Mouse (Mus musculus) midbrain, embryonic 14.5 days (tissue): ENCODE results near the gene Spag8. TPM values are rescaled to one million over a fixed set of nuclear protein-coding genes. Genes with fewer than 3 reads are reported as not detected.
A peak's percentile ranks its signal among the peaks of the same experiment; 100 is the strongest.

Experiments used
- ATAC-seq: fragments of 200-750 bp; cut with Nextera tagmentation; 2 replicates; pipeline ENCODE4 v1.8.0; 2017; ENCODE audit warnings: moderate number of reproducible peaks, moderate library complexity; ENCODE audit not compliant: low FRiP score, low TSS enrichment
- DNase-seq: peaks from one replicate; pipeline ENCODE4 v3.0.0-alpha.2; 2015
- H3K27ac ChIP-seq: fragments of 300-500 bp; sonication (generic); replicated peaks from 2 replicates; pipeline ENCODE4 v1.5.1; 2014; ENCODE audit warnings: mild to moderate bottlenecking, low read depth, low read length, moderate library complexity
- H3K27me3 ChIP-seq: fragments of 300-500 bp; sonication (generic); 2 replicates; pipeline ENCODE4 v1.6.1; 2014; ENCODE audit warnings: low read length, control low read depth, mixed read lengths; ENCODE audit not compliant: control insufficient read depth, insufficient read depth
- H3K36me3 ChIP-seq: fragments of 300-500 bp; sonication (generic); 2 replicates; pipeline ENCODE4 v1.6.1; 2014; ENCODE audit warnings: low read length, control low read depth; ENCODE audit not compliant: control insufficient read depth, insufficient read depth
- H3K4me1 ChIP-seq: fragments of 300-500 bp; sonication (generic); 2 replicates; pipeline ENCODE4 v1.6.1; 2014; ENCODE audit warnings: mild to moderate bottlenecking, antibody characterized with exemption, low read length, control low read depth; ENCODE audit not compliant: control insufficient read depth, insufficient read depth
- H3K4me2 ChIP-seq: fragments of 300-500 bp; sonication (generic); 2 replicates; pipeline ENCODE4 v1.6.1; 2014; ENCODE audit warnings: mild to moderate bottlenecking, low read length, moderate library complexity
- H3K4me3 ChIP-seq: fragments of 300-500 bp; sonication (generic); replicated peaks from 2 replicates; pipeline ENCODE4 v1.5.1; 2014; ENCODE audit warnings: low read depth, low read length
- H3K9ac ChIP-seq: fragments of 300-500 bp; sonication (generic); replicated peaks from 2 replicates; pipeline ENCODE4 v1.6.1; 2014; ENCODE audit warnings: mild to moderate bottlenecking, low read length, moderate library complexity
- H3K9me3 ChIP-seq: fragments of 300-500 bp; sonication (generic); 2 replicates; pipeline ENCODE4 v1.6.1; 2016; ENCODE audit warnings: low read length, control low read depth, mixed read lengths; ENCODE audit not compliant: control insufficient read depth
- WGBS: fragments of 180-500 bp; shearing (Covaris S2); extraction: QIAGEN DNeasy Blood & Tissue Kit; methylation state at CpG from one replicate; pipeline ENCODE4 v1.1.7; 2014; 5-methylcytosine and 5-hydroxymethylcytosine counted together
- polyA plus RNA-seq: library from polyadenylated mRNA; unstranded; fragments of >200 nt; fragmentation: Nextera tagmentation; extraction: Ambion mirVana; gene quantifications from 2 replicates; pipeline ENCODE4 v1.2.1, GENCODE M21; 2014

Spag8 gene
- 5.1 and 5.8 TPM in 2 replicates for polyA plus RNA-seq

DNA sequence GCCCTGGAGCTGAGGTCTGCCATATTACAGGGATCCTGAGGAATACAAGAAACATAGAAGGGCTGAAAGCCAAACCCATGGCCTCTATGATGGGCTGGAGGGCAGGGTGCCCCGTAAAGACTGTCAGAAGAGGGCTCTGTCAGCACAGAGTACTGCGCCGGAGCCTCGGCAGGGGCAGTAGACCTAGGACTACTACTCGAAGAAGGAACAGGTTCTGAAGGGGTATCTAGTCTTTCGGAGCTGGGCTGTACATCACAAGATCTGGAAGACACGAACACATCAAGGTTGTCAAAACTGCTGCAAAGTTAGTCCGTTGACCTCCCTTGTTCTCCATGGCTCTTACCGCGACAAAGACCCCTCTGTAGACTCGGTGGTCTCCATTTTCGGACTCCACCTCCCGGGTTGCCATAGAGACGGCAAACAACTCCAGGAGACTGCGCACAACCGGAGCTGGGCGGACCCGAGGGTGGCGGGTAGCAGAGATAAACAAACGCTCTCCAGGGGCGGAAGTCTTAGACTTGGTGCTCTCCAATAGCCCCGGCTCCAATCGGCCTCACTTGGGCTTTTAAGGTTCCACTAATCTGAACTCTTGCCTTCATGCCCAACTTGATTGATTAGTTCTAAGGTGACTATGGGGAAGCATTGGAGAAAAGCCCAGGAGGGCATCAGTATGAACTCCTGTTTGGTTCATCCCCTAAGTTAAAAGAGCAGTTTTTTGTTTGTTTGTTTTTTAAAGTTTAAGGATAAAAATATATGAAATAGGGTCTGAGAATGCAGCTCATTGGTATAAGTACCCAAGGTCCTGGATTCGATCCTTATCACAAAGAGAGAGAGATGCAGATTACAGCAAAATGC is at the start of gene Spag8:
Gene Spag8, minus strand, starts transcription at position 434 of the 855 bp plus-strand sequence.
- no peak for ATAC-seq
- 0 out of 2 replicates have a peak within 1 kb of the TSS, but pooled peaks have one; percentile 41 for H3K27ac ChIP-seq
- H3K9ac ChIP-seq = no peak within 1 kb of the TSS

DNA sequence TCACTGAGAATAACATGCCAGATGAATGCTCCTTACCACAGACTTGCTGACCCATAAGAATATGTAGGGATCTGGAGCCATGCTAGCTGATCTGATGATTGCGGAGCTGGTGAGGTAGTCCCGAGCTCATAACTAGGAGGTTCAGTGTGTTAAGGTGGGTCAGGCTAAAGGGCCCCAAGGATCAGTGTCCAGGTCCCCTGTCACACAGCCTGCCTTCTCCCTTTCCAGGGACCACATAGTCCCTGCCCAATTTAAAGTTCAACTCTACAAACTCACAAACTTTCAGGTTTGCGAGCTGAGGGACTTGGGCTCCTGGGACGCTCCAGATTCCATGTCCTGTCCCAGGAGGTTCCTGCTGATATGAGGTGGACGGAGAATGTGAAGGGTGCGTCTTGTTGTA is 47.3 kb upstream of the Spag8 start, which contains the start of gene Olfr70:
Gene Olfr70, minus strand, starts transcription at position 101 of the 400 bp plus-strand sequence.
- H3K36me3 ChIP-seq = no peaks in the 10 kb centered on the region
- H3K9ac ChIP-seq = no peak within 1 kb of the TSS
- H3K4me2 ChIP-seq = no peak within 1 kb of the TSS
- 90% methylated on average over 6 of the region's 6 CpGs for WGBS
- no peaks in the 10 kb centered on the region for H3K4me1 ChIP-seq
- H3K27me3 ChIP-seq = no peaks in the 10 kb centered on the region
- no peak within 1 kb of the TSS for H3K27ac ChIP-seq
- no peak for DNase-seq
- H3K9me3 ChIP-seq = no peaks in the 10 kb centered on the region
- ATAC-seq = no peak
- H3K4me3 ChIP-seq = no peak within 1 kb of the TSS

More for the DNA sequence above, at the start of gene Spag8:
- Histone ChIP-seq H3K27me3 (no peaks in the 10 kb centered on the region), H3K4me2 (peak within 1 kb of the TSS; percentile 44), H3K9me3 (no peaks in the 10 kb centered on the region), H3K4me1 (peaks cover 4% of the 10 kb centered on the region; the same call in 1 of the 2 replicates), H3K4me3 (peak within 1 kb of the TSS; percentile 19), H3K36me3 (peaks cover 11% of the 10 kb centered on the region; the same call in 1 of the 2 replicates)
- 9% methylated on average over 24 of the region's 24 CpGs for WGBS
- DNase-seq = peak; percentile 76

DNA sequence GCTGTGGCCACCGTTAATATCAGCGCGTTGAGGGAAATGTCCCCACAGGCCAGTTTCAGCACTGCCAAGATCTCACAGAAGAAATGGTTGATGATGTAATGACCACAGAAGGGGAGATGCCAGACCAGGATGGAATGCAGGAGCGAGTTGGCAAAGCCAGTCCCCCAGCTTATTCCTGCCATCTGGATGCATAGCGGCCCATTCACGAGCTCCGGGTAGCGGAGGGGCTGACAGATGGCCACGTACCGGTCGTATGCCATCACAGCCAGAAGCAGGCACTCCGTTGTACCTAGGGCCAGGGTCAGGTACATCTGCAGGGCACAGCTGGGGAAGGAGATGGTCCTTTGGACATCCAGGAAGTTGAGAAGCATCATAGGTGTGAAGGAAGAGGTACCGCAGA is 43.2 kb upstream of the Spag8 start:
- Histone ChIP-seq H3K36me3 (peaks cover 2% of the 10 kb centered on the region; the same call in 1 of the 2 replicates), H3K9ac (no peak overlapping the region), H3K4me2 (no peak overlapping the region), H3K9me3 (no peaks in the 10 kb centered on the region), H3K4me3 (no peak overlapping the region), H3K4me1 (no peaks in the 10 kb centered on the region), H3K27me3 (no peaks in the 10 kb centered on the region), H3K27ac (no peak overlapping the region)
- ATAC-seq = no peak
- DNase-seq = no peak
- 89% methylated on average over 13 of the region's 13 CpGs for WGBS

DNA sequence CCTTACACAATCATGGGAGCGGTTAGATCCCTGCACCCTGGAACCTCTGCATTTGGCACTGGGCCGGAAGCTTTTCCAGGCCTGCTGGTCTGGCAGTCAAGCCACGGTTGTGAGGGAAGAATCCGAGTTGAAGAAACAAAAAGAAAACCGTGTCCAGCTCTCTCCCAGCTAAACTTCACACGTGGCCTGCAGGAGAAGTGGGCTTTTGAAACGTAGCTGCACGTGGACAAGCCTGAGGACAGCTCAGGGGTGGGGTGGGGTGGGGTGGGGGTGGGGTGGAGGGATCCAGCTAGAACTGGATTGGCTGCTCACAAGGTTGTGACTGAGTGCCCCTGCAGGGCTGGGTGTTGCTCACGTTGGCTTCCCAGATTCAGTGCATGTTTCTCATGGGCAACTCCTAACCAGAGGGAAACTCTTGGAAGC is 41.9 kb upstream of the Spag8 start:
- no peak overlapping the region for H3K4me2 ChIP-seq
- H3K36me3 ChIP-seq = peaks cover 12% of the 10 kb centered on the region
- H3K9me3 ChIP-seq = no peaks in the 10 kb centered on the region
- H3K27me3 ChIP-seq = no peaks in the 10 kb centered on the region
- no peaks in the 10 kb centered on the region for H3K4me1 ChIP-seq
- H3K4me3 ChIP-seq = no peak overlapping the region
- H3K9ac ChIP-seq = no peak overlapping the region
- DNase-seq = no peak
- 28% methylated on average over 9 of the region's 9 CpGs for WGBS
- no peak for ATAC-seq
- H3K27ac ChIP-seq = no peak overlapping the region

DNA sequence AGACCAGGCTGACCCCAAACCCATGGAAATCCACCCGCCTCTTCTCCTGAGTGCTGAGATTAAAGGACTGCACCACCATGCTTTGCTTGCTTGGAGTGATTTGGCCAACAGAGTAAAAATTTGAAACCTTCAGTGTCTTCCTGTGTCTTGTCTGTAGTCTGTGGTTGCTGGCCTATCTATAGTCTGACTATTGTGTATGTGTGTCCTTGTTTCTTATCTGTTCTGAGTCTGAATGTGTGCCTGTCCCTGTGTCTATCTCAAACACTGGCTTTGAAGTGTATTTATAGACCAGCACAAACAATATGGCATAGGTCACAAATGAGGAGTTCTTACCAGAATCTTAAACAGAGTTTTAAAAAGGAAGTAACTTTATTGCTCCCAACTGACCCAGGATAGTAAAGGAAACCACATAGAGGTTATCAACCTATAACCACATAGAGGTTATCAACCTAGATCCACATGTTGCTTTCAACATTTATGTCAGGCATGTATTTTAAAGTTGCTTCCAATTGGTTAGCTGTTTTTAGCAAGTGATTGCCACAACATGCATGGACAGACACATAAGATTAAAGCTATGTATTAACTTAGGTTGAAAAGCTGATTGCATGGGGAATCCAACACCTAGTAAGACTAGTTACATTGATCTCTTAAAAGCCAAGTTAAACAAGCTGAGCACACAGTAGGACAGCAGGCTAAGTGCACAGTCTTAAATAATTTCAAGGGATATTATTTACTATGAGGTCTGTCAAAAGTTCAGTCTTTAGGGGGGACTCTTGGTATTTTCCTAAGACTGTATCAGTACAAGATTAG is 41.2 kb upstream of the Spag8 start:
- H3K9ac ChIP-seq = no peak overlapping the region
- H3K4me3 ChIP-seq = no peak overlapping the region
- no peaks in the 10 kb centered on the region for H3K9me3 ChIP-seq
- H3K36me3 ChIP-seq = peaks cover 18% of the 10 kb centered on the region
- no peaks in the 10 kb centered on the region for H3K27me3 ChIP-seq
- no peak for DNase-seq
- H3K4me2 ChIP-seq = no peak overlapping the region
- WGBS = 85% methylated on average over 1 of the region's 1 CpGs
- ATAC-seq = no peak
- no peak overlapping the region for H3K27ac ChIP-seq
- H3K4me1 ChIP-seq = no peaks in the 10 kb centered on the region

DNA sequence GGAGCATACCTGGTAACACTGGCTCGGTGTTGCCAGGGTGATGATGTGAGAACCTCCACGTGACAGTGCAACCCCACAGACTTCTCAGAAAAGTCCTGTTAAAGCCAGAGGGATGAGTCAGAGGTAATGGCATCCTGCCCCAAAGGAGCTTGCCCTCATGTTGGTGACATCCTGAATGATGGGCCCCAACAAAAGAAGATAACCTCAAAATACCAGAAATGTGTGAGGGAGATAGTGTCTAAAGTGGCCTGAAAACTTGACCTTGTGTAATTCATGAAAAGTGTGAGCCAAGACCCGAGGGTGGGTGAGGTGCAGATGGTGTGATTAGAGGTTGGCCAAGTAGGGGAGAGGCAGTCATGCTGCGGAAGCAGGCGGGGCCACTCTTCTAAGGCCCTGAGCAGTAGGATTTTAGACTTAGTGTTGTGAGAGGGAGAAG is 40.4 kb upstream of the Spag8 start:
- Histone ChIP-seq H3K36me3 (peaks cover 26% of the 10 kb centered on the region), H3K4me2 (no peak overlapping the region), H3K9ac (no peak overlapping the region), H3K27ac (no peak overlapping the region), H3K4me3 (no peak overlapping the region), H3K9me3 (no peaks in the 10 kb centered on the region), H3K4me1 (no peaks in the 10 kb centered on the region), H3K27me3 (no peaks in the 10 kb centered on the region)
- ATAC-seq (no peak), DNase-seq (no peak)
- 75% methylated on average over 5 of the region's 5 CpGs for WGBS

DNA sequence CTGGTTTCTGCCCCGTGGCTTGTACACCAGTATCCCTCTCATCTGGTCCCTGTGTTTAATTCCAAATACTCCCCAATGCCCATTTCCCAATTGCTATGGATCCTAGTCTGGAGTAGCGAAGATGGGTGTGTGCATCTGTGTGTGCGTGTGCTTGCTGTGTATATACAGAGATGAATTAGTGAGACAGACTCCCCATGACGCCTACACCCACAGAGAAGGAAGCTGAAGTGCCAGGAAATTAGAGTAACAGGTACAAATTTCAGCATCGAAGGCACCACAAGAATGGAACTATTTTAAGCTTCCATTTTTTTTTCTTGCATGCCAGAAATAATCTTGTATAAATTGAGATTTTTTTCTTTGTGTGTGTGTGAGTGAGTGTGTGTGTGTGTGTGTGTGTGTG is 37.6 kb upstream of the Spag8 start:
- DNase-seq (no peak), ATAC-seq (no peak)
- WGBS = 83% methylated on average over 5 of the region's 5 CpGs
- Histone ChIP-seq H3K27me3 (no peaks in the 10 kb centered on the region), H3K9me3 (no peaks in the 10 kb centered on the region), H3K36me3 (peaks cover 52% of the 10 kb centered on the region), H3K4me2 (no peak overlapping the region), H3K4me3 (no peak overlapping the region), H3K9ac (no peak overlapping the region), H3K27ac (no peak overlapping the region), H3K4me1 (no peaks in the 10 kb centered on the region)

DNA sequence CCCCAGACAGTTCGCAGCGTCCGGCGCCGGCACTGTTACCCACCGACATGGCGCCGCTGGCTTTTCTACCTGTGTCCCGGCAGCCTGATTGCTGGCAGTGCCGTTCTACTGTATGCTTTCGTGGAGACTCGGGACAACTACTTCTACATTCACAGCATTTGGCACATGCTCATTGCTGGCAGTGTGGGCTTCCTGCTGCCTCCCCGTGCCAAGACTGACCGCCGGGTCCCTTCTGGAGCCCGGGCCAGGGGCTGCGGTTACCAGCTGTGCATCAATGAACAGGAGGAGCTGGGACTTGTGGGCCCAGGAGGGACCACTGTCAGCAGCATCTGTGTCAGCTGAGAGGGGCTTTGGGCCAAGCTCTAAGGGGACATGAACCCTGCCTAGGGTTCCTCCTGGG is 36.6 kb upstream of the Spag8 start:
- no peaks in the 10 kb centered on the region for H3K4me1 ChIP-seq
- no peak for DNase-seq
- H3K36me3 ChIP-seq = peaks cover 62% of the 10 kb centered on the region
- H3K4me2 ChIP-seq = no peak overlapping the region
- no peak for ATAC-seq
- no peak overlapping the region for H3K4me3 ChIP-seq
- no peaks in the 10 kb centered on the region for H3K9me3 ChIP-seq
- H3K27me3 ChIP-seq = no peaks in the 10 kb centered on the region
- no peak overlapping the region for H3K27ac ChIP-seq
- H3K9ac ChIP-seq = no peak overlapping the region
- WGBS = 93% methylated on average over 17 of the region's 17 CpGs
